Mouse (Mus musculus): ENCODE data around the gene Mob2. TPM values are rescaled to one million over a fixed set of nuclear protein-coding genes. Genes with fewer than 3 reads are reported as not detected.

Mob2 gene
- polyA plus RNA-seq, 1 experiment from 2014 or later = 64.3 TPM

DNA sequence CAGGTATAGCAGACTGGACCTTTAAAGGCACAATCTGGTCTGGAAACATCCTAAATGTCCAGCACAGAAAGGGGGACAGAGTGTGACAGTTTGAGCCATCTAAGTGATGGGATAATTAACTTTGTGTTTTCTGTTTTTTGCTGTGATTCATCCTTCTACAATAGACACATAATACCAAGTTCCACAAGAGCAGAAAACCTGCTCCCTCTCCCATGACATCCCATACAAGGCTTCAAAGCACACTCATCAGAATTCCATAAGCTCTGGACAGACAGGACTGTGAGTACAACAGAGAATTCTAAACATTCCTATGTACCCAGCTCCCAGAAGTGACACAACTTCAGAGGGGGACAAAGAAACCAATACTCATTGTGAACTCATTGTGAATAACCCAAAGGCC lies 10.3 kb downstream of the Mob2 start:
- Histone ChIP-seq H3K9me3 (replicated peaks) (no peaks in the 10 kb centered on the region), H3K4me2 (no peak overlapping the region), H3K9ac (no peak overlapping the region), H3K27ac (no peak overlapping the region), H3K4me3 (replicated peaks) (no peak overlapping the region), H3K27me3 (no peaks in the 10 kb centered on the region), H3K36me3 (peaks cover 79% of the 10 kb centered on the region), H3K4me1 (replicated peaks) (peaks cover 16% of the 10 kb centered on the region)
- no peak for DNase-seq
- no peak for ATAC-seq (ENCODE audit: low read depth)

DNA sequence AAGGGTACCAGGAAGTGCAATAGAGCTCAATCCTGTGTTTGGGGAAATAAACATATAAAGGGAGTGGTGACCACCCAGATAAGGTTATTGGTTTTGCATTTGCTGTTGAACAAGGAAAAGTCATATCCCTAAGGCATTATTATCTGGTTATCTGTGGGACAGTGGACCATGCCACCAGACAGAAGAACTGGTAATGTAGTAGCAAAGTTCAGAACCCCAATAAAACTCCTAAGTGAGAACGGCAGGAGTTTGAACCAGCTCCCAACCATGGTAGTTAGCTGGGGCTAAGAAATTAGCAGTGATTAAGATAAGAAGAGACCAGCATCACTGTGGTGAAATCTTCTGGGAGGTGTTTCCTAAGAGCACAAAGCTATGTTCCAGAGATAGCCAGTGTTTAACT lies 14.9 kb downstream of the Mob2 start:
- Histone ChIP-seq H3K9me3 (replicated peaks) (no peaks in the 10 kb centered on the region), H3K4me1 (replicated peaks) (peaks cover 36% of the 10 kb centered on the region), H3K9ac (no peak overlapping the region), H3K36me3 (peaks cover 40% of the 10 kb centered on the region), H3K27ac (no peak overlapping the region), H3K27me3 (no peaks in the 10 kb centered on the region), H3K4me2 (no peak overlapping the region), H3K4me3 (replicated peaks) (no peak overlapping the region)
- ATAC-seq (ENCODE audit: low read depth) (no peak), DNase-seq (no peak)
- WGBS (ENCODE audit: insufficient replicate concordance) = 82% methylated on average over 1 of the region's 1 CpGs

DNA sequence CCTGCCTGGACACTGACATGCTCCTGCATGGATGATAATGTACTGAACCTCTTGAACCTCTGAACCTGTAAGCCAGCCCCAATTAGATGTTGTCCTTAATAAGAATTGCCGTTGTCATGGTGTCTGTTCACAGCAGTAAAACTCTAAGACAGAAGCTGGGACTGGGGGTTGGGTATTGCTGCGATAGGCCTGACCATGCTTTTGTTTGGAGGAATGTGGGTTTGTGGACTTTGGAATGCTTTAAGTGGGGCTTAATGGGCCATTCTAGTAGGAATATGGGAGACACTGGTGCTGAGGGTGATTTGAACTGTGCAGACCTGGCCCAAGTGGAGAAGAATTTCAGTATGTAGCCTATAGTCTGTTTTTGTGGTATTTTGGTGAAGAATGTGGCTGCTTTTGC lies 15.5 kb downstream of the Mob2 start:
- Histone ChIP-seq H3K9me3 (replicated peaks) (no peaks in the 10 kb centered on the region), H3K4me2 (no peak overlapping the region), H3K4me3 (replicated peaks) (no peak overlapping the region), H3K27ac (no peak overlapping the region), H3K9ac (no peak overlapping the region), H3K4me1 (replicated peaks) (peaks cover 39% of the 10 kb centered on the region), H3K27me3 (no peaks in the 10 kb centered on the region), H3K36me3 (peaks cover 35% of the 10 kb centered on the region)
- DNase-seq (no peak), ATAC-seq (ENCODE audit: low read depth) (no peak)
- WGBS (ENCODE audit: insufficient replicate concordance) = 79% methylated on average over 2 of the region's 2 CpGs

DNA sequence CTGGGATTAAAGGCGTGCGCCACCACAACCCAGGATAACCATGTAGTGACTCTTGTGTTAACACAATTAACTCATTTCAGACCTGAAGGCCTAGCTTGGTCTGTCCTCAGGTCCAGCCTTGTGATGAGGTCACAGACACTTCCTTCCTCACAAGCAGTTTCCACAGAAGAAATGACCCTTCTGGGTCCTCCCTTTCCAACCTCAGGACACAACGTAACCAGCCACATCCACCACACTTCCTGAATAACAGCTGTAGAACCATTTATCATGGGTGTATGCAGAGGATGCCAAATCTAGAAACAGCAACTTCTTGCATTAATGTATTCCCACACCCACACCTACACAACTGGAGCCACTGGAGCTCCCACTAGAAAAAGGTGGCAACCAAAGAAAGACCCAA lies 20.1 kb downstream of the Mob2 start:
- H3K4me2 ChIP-seq = no peak overlapping the region
- ATAC-seq (ENCODE audit: low read depth) (no peak), DNase-seq (no peak)
- H3K27ac ChIP-seq = no peak overlapping the region
- H3K27me3 ChIP-seq = no peaks in the 10 kb centered on the region
- WGBS (ENCODE audit: insufficient replicate concordance) = 82% methylated on average over 3 of the region's 3 CpGs
- H3K4me3 ChIP-seq (replicated peaks) = no peak overlapping the region
- 0 out of 2 replicates have a peak, but pooled peaks cover 7% of the 10 kb centered on the region for H3K36me3 ChIP-seq
- H3K9me3 ChIP-seq (replicated peaks) = no peaks in the 10 kb centered on the region
- peaks cover 37% of the 10 kb centered on the region for H3K4me1 ChIP-seq (replicated peaks)
- H3K9ac ChIP-seq = no peak overlapping the region

DNA sequence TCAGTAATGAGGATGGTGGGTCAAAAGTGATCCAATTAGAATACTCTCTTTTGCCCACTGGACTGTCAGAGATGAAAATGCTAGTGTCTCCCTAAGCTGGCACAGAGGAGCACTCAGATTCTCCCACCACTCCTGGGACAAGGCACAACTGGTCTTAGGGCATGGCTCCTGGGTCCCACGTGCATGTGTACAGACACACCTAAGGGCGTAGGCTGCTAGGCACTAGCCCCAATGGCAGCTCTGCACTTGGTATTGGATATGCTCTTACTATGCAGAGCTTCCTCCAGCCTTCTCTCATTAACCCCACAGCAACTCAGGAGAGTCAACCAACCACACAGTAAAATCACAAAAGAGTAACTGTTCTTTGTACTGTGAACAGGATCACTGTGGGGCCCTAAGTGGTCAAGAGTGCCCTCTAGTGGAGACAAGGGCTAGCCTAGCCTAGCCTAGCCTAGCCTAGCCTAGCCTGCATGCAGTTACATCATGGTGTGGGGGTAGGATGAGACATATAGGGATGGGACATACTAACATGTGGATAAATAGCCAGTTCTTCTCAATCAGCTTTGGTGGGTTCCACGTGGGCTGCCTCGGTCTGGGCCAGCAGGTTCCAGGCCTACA lies 23.2 kb downstream of the Mob2 start:
- no peak overlapping the region for H3K4me3 ChIP-seq (replicated peaks)
- ATAC-seq (ENCODE audit: low read depth) (peak; percentile 87), DNase-seq (peak; percentile 42)
- H3K4me1 ChIP-seq (replicated peaks) = peaks cover 26% of the 10 kb centered on the region
- H3K9me3 ChIP-seq (replicated peaks) = no peaks in the 10 kb centered on the region
- H3K36me3 ChIP-seq = 0 out of 2 replicates have a peak, but pooled peaks cover 7% of the 10 kb centered on the region
- no peaks in the 10 kb centered on the region for H3K27me3 ChIP-seq
- WGBS (ENCODE audit: insufficient replicate concordance) = 71% methylated on average over 4 of the region's 4 CpGs
- no peak overlapping the region for H3K9ac ChIP-seq
- H3K4me2 ChIP-seq = no peak overlapping the region
- no peak overlapping the region for H3K27ac ChIP-seq

DNA sequence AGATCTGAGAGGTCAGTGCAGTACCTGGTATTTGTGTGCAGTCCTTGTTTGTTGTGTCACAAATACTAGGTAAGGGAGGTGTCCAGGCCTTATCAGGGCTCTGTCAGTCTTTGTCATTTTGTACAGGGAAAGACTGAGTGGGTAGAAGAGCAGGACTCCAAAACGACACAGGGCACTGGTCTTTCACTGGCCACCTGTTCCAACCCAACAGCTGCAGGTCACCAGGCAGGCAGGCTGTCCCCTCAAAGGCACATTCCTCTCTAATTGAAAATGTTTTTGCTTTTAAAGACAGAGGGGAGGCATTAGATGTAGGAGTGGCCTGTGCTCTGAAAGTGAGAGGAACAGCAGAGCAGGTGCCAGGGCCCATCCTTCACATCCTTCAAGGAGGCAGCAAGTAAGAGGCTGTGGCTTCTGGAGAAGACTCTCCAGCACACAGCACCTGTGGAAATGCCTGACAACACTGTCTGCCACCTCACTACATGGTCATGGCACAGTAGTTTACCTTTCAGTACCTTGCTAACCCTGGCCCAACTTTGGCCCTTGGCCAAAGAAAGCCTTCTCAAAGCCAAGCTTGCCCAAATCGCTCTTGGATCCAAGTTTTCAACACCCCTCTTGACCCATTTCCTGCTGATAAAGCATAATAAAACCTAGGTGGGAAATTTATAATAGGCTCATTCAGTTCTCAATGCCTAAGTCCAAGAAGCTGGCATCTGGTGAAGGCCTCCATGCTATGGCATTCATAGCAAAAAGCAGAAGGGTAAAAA lies 25.6 kb downstream of the Mob2 start:
- H3K9ac ChIP-seq = no peak overlapping the region
- H3K27me3 ChIP-seq = no peaks in the 10 kb centered on the region
- 59% methylated on average over 2 of the region's 2 CpGs for WGBS (ENCODE audit: insufficient replicate concordance)
- H3K4me3 ChIP-seq (replicated peaks) = no peak overlapping the region
- ATAC-seq (ENCODE audit: low read depth) (no peak), DNase-seq (no peak)
- H3K4me1 ChIP-seq (replicated peaks) = peaks cover 8% of the 10 kb centered on the region
- H3K4me2 ChIP-seq = no peak overlapping the region
- H3K27ac ChIP-seq = no peak overlapping the region
- H3K9me3 ChIP-seq (replicated peaks) = no peaks in the 10 kb centered on the region
- H3K36me3 ChIP-seq = 0 out of 2 replicates have a peak, but pooled peaks cover 3% of the 10 kb centered on the region

DNA sequence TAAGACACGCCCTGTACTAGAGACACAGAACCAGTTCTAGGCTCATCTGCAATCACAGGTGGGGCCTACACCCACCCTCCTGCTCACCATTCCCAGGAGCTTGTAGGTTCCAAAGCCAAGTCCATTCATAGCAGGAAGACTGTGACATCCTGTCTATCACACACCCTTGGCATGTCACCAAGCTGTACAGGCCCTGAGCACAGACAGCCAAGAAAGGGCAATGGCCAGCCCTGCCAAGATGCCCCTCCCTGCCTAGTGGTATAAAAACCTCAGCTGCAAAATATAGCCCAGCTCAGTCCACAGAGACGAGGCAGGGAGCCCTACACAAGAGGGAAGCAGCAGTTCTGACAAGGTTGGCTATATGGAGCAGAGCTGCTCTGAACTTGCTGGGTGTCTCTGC lies 26.7 kb downstream of the Mob2 start:
- no peak overlapping the region for H3K9ac ChIP-seq
- no peak for ATAC-seq (ENCODE audit: low read depth)
- 68% methylated on average over 2 of the region's 2 CpGs for WGBS (ENCODE audit: insufficient replicate concordance)
- H3K4me3 ChIP-seq (replicated peaks) = no peak overlapping the region
- H3K4me2 ChIP-seq = no peak overlapping the region
- no peaks in the 10 kb centered on the region for H3K9me3 ChIP-seq (replicated peaks)
- DNase-seq = no peak
- H3K27ac ChIP-seq = no peak overlapping the region
- H3K36me3 ChIP-seq = 0 out of 2 replicates have a peak, but pooled peaks cover 3% of the 10 kb centered on the region
- H3K4me1 ChIP-seq (replicated peaks) = no peaks in the 10 kb centered on the region; the same call in none of the 2 replicates
- H3K27me3 ChIP-seq = no peaks in the 10 kb centered on the region

DNA sequence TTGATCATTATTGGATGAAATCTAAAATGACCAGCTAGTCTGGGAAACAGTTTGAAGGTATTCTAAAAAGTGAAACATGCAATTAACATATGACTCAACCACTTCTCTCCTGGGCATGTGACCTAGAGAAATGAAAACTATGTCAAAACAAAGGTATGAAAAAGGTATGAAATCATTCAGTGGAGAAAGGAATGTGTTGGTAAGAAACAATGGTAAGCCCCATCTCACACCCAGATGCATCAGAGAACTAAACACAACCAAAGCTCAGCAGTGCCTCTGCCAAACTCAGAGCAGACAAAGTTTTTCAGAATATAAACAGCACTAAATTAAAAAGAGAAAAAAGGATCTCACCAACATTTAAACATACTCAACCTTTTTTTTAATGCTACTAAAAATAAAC lies 30.8 kb downstream of the Mob2 start:
- no peak overlapping the region for H3K4me2 ChIP-seq
- H3K27ac ChIP-seq = no peak overlapping the region
- no peaks in the 10 kb centered on the region for H3K9me3 ChIP-seq (replicated peaks)
- no peak overlapping the region for H3K4me3 ChIP-seq (replicated peaks)
- DNase-seq = no peak
- no peaks in the 10 kb centered on the region for H3K27me3 ChIP-seq
- peaks cover 24% of the 10 kb centered on the region for H3K4me1 ChIP-seq (replicated peaks)
- no peaks in the 10 kb centered on the region for H3K36me3 ChIP-seq
- no peak overlapping the region for H3K9ac ChIP-seq
- no peak for ATAC-seq (ENCODE audit: low read depth)

DNA sequence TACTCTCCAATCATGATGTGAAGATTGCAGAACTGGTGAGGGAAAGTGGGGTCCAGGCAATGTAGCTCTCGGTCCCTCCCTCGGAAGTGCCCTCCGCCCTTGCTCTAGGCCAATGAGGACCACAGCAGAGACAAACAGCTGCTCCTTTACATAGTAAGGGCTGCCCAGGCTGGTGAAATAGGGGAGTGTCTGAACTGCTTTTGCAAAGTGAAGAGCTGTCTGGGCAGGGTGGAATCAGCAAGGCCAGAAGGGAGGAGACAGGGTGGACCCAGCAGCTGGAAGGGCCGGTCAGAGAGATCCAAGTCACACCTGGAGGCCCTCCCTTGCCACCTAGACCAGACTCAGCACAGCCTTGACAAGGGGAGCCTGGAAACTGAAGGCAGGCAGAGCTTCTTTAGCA lies 34.9 kb downstream of the Mob2 start:
- H3K27ac ChIP-seq = peak overlapping the region; percentile 87
- WGBS (ENCODE audit: insufficient replicate concordance) = 70% methylated on average over 4 of the region's 4 CpGs
- no peaks in the 10 kb centered on the region for H3K27me3 ChIP-seq
- DNase-seq (peak; percentile 31), ATAC-seq (ENCODE audit: low read depth) (peak; percentile 94)
- H3K4me3 ChIP-seq (replicated peaks) = peak overlapping the region; percentile 40
- peak overlapping the region; percentile 56 for H3K4me2 ChIP-seq
- H3K9ac ChIP-seq = peak overlapping the region; percentile 60
- H3K9me3 ChIP-seq (replicated peaks) = no peaks in the 10 kb centered on the region
- H3K4me1 ChIP-seq (replicated peaks) = peaks cover 43% of the 10 kb centered on the region
- no peaks in the 10 kb centered on the region for H3K36me3 ChIP-seq

DNA sequence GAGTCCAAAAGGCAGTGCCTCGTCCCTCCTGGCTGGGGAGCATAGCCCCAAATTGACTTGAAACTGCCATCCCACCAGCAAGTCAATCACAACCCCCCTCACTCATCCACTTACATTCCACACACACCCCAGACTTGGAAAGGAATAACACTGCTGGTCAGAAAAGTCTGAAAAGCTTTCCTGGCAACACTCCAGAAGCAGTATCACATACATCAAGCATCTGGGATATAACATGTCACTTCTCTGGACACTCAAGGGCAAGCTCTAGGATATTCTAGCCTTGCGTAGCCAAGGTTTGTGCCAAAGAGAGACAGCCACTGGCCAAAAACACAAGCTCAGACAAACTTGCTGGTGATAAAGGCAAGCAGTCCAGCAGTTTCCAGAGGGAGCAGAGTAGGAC lies 35.7 kb downstream of the Mob2 start:
- ATAC-seq (ENCODE audit: low read depth) (no peak), DNase-seq (no peak)
- H3K27ac ChIP-seq = peak overlapping the region; percentile 87
- 86% methylated on average over 2 of the region's 2 CpGs for WGBS (ENCODE audit: insufficient replicate concordance)
- H3K9ac ChIP-seq = peak overlapping the region; percentile 60
- H3K27me3 ChIP-seq = no peaks in the 10 kb centered on the region
- peak overlapping the region; percentile 40 for H3K4me3 ChIP-seq (replicated peaks)
- H3K4me1 ChIP-seq (replicated peaks) = peaks cover 50% of the 10 kb centered on the region
- 0 out of 2 replicates have a peak, but pooled peaks cover 4% of the 10 kb centered on the region for H3K36me3 ChIP-seq
- no peaks in the 10 kb centered on the region for H3K9me3 ChIP-seq (replicated peaks)
- peak overlapping the region; percentile 56 for H3K4me2 ChIP-seq

DNA sequence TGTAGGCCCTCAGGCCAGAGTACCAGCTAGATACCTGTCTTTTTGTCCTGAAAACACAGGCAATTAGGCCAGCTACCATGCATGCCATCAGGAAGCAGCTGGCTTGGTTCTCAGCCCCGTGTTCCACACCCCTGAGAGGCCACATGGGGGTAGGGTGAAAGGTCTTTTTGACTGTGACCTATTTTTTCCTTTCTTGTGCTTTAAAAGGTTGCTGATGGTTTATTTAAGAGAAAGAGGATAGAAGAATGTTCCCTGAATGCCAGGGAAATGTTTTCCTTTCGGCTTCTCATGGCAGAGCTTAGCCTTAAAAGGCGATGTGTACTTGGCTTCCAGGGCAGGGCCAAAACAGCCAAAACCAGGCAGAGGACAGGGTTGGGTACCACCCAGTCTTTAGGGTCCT lies 40.0 kb downstream of the Mob2 start:
- ATAC-seq (ENCODE audit: low read depth) (no peak), DNase-seq (no peak)
- Histone ChIP-seq H3K4me2 (no peak overlapping the region), H3K36me3 (peaks cover 10% of the 10 kb centered on the region), H3K4me1 (replicated peaks) (peaks cover 55% of the 10 kb centered on the region), H3K9me3 (replicated peaks) (no peaks in the 10 kb centered on the region), H3K27ac (no peak overlapping the region), H3K4me3 (replicated peaks) (no peak overlapping the region), H3K9ac (no peak overlapping the region), H3K27me3 (no peaks in the 10 kb centered on the region)
- 71% methylated on average over 3 of the region's 3 CpGs for WGBS (ENCODE audit: insufficient replicate concordance)

DNA sequence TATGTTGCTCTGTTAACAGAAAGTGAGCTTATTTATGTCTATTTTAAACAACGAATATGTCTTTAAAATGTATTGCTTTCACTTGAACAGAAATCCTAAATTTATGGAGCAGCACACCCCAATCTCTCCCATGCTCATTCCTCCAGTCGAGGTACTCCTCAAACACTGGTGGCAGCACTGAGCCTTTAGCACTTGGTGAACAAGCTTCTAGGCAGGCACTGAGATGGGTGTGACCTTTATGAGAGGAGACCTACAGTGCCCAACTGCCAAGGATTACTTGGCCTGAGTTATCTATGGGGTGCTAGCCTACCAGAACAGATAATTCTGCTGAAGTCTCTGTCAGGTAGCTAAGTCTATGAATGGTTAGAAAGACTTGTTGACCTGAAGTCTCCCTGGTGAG lies 41.2 kb downstream of the Mob2 start:
- Histone ChIP-seq H3K9me3 (replicated peaks) (no peaks in the 10 kb centered on the region), H3K4me1 (replicated peaks) (peaks cover 46% of the 10 kb centered on the region), H3K36me3 (peaks cover 21% of the 10 kb centered on the region), H3K4me2 (no peak overlapping the region), H3K4me3 (replicated peaks) (no peak overlapping the region), H3K27ac (no peak overlapping the region), H3K27me3 (no peaks in the 10 kb centered on the region), H3K9ac (no peak overlapping the region)
- DNase-seq = no peak
- ATAC-seq (ENCODE audit: low read depth) = peak; percentile 75
- 54% methylated on average over 2 of the region's 2 CpGs for whole genome bisulfite sequencing (ENCODE audit: insufficient replicate concordance)
